Mouse (Mus musculus) intestine, embryonic 14.5 days (tissue): ENCODE measurements around the gene Gosr1. TPM values are rescaled to one million over a fixed set of nuclear protein-coding genes. Genes with fewer than 3 reads are reported as not detected.
A peak's percentile ranks its signal among the peaks of the same experiment; 100 is the strongest.
"Not testable (repeated sequence)": the region's sequence is repeated elsewhere in the genome, so short reads cannot be mapped to it uniquely, and the experiment has no call there.

ENCODE experiments used
- ATAC-seq: fragments of 200-750 bp; cut with Nextera tagmentation; replicated peaks from 2 replicates; pipeline ENCODE4 v1.8.0; 2017; ENCODE audit warnings: low read depth, moderate number of reproducible peaks, moderate TSS enrichment, moderate library complexity; ENCODE audit not compliant: low FRiP score, low TSS enrichment
- DNase-seq: peaks from one replicate; pipeline ENCODE4 v3.0.0-alpha.2; 2018; ENCODE audit warnings: low spot score
- H3K27ac ChIP-seq: fragments of 300-500 bp; sonication (generic); 2 replicates; pipeline ENCODE4 v1.5.1; 2014; ENCODE audit warnings: low read depth, mild to moderate bottlenecking, control low read depth
- H3K27me3 ChIP-seq: fragments of 300-500 bp; sonication (generic); replicated peaks from 2 replicates; pipeline ENCODE4 v1.6.1; 2014; ENCODE audit warnings: low read length, control low read depth; ENCODE audit not compliant: control insufficient read depth, insufficient read depth
- H3K36me3 ChIP-seq: fragments of 300-500 bp; sonication (generic); 2 replicates; pipeline ENCODE4 v1.6.1; 2014; ENCODE audit warnings: low read length, control low read depth; ENCODE audit not compliant: control insufficient read depth, insufficient read depth
- H3K4me1 ChIP-seq: fragments of 300-500 bp; sonication (generic); replicated peaks from 2 replicates; pipeline ENCODE4 v1.6.1; 2014; ENCODE audit warnings: low read length, control low read depth, mixed read lengths; ENCODE audit not compliant: control insufficient read depth, insufficient read depth
- H3K4me2 ChIP-seq: fragments of 300-500 bp; sonication (generic); 2 replicates; pipeline ENCODE4 v1.6.1; 2014; ENCODE audit warnings: low read length
- H3K4me3 ChIP-seq: fragments of 300-500 bp; sonication (generic); 2 replicates; pipeline ENCODE4 v1.5.1; 2014; ENCODE audit warnings: low read depth, low read length, control low read depth, mixed read lengths
- H3K9ac ChIP-seq: fragments of 300-500 bp; sonication (generic); 2 replicates; pipeline ENCODE4 v1.6.1; 2014; ENCODE audit warnings: mild to moderate bottlenecking, low read length
- H3K9me3 ChIP-seq: fragments of 300-500 bp; sonication (generic); 2 replicates; pipeline ENCODE4 v1.6.1; 2016; ENCODE audit warnings: low read length, control low read depth; ENCODE audit not compliant: control insufficient read depth
- WGBS: fragments of 180-500 bp; shearing (Covaris S2); extraction: QIAGEN DNeasy Blood & Tissue Kit; methylation state at CpG from one replicate; pipeline ENCODE4 v1.1.7; 2014; 5-methylcytosine and 5-hydroxymethylcytosine counted together
- polyA plus RNA-seq: library from polyadenylated mRNA; unstranded; fragments of >200 nt; fragmentation: Nextera tagmentation; extraction: Ambion mirVana; gene quantifications from 2 replicates; pipeline ENCODE4 v1.2.1, GENCODE M21; 2014

The Gosr1 gene
- polyA plus RNA-seq = 31.6 and 34.1 TPM in 2 replicates

DNA sequence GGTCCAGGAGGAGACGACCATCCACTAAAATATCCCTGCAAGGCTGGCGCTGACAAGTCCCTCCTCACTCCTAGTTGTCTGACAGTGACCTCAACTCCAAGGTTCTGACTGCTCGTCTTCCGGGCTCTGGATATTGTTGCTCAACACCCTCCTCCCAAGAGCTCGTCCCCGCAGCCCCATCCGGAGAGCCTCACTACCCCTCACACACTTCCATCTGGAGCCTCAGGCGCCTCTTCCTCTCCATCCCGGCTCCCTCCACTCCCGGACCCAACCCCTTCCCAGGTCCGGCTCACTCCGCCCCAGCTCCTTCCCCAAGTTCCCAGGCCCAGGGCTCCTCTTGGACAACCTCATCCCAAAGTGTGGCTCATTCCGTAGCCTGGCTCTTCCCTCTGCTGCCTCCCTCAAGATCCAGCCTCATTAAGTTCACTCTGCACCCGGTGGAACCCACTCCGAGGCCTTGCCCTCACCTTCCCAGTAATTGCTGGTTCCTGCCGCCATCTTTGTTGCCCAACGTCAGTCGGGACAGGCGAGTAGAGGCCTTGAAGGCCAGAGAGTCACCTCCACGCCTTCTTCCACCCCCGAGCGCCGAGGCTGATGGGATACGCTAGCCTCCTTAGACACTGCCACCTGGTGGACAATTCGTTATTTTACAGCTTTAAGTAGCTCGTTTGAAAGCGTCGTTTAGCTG is at the start of gene Gosr1:
Gosr1 (minus strand) TSS at position 527 of the 688 bp plus-strand sequence.
- ATAC-seq (peak; percentile 96), DNase-seq (peak; percentile 92)
- peak within 1 kb of the TSS; percentile 68 for H3K4me3 ChIP-seq
- H3K36me3 ChIP-seq = peaks cover 29% of the 10 kb centered on the region
- H3K27me3 ChIP-seq = no peaks in the 10 kb centered on the region
- H3K9me3 ChIP-seq = no peaks in the 10 kb centered on the region
- no peaks in the 10 kb centered on the region; the same call in 1 of the 2 replicates for H3K4me1 ChIP-seq
- H3K4me2 ChIP-seq = peak within 1 kb of the TSS; percentile 61
- WGBS = under 1% methylated on average over 28 of the region's 28 CpGs
- peak within 1 kb of the TSS; percentile 87 for H3K9ac ChIP-seq
- H3K27ac ChIP-seq = peak within 1 kb of the TSS; percentile 85

DNA sequence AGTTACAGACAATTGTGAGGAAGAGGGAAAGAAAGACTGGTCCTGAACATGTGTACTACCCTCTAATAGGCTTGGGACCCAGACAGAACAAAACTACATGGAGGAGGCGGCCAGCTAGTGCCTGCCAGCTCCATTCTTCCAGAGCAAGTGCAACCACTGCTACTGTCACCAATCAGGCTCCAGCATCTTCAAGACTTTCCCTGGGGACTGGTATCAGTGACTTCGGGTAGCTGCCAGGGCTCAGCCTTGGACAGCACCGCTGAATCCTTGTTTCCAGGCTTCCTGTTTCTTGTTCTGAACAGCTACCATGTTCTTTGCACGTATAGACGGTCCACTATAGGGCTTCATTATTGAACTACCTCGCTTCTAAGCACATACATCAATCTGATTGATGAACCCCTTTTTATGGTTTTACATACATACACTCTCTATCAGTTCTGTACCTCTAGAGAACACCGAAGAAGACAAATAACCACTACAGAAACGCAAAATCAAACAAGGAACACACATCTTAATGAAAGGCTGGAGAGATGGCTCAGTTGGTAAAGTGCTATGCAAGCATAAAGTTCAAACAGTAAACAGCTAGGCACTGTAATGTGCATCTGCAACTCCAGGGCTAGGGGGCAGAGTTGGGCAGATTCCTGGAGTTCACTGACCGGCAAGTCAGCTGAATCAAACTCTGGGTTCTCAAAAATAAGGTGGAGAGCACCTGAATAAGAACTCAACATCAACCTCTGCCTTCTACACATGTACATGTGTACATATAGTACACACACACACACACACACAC is 47.5 kb upstream of the Gosr1 start:
- Histone ChIP-seq H3K9ac (no peak overlapping the region), H3K27ac (no peak overlapping the region), H3K9me3 (no peaks in the 10 kb centered on the region), H3K4me2 (no peak overlapping the region), H3K27me3 (no peaks in the 10 kb centered on the region), H3K36me3 (peaks cover 25% of the 10 kb centered on the region), H3K4me3 (no peak overlapping the region), H3K4me1 (no peaks in the 10 kb centered on the region)
- 88% methylated on average over 9 of the region's 9 CpGs for WGBS
- DNase-seq (no peak), ATAC-seq (no peak)

DNA sequence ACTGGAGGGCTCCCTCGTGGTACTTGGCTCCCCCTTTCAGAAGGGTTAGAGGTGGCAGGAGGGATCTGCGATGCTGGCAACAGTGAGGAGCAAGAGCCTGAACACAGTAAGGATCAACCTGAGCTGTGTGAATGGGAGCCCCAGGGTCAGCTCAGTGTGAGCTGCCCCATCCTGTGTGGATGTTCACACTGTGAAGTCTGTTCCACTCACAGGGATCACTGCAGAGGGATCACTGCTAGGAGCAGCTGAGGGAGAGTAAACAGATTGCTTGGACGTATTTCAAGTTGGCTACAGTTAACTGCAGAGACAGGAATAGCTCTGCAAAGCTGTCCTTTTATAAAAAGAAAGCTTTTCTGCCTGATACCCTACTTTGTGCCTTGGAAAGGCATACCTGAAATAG is 46.1 kb upstream of the Gosr1 start:
- no peak for ATAC-seq
- 65% methylated on average over 3 of the region's 3 CpGs for WGBS
- Histone ChIP-seq H3K36me3 (peaks cover 37% of the 10 kb centered on the region), H3K4me3 (no peak overlapping the region), H3K4me1 (no peaks in the 10 kb centered on the region), H3K9me3 (no peaks in the 10 kb centered on the region), H3K27ac (no peak overlapping the region), H3K27me3 (no peaks in the 10 kb centered on the region), H3K9ac (no peak overlapping the region), H3K4me2 (no peak overlapping the region)
- DNase-seq = no peak

DNA sequence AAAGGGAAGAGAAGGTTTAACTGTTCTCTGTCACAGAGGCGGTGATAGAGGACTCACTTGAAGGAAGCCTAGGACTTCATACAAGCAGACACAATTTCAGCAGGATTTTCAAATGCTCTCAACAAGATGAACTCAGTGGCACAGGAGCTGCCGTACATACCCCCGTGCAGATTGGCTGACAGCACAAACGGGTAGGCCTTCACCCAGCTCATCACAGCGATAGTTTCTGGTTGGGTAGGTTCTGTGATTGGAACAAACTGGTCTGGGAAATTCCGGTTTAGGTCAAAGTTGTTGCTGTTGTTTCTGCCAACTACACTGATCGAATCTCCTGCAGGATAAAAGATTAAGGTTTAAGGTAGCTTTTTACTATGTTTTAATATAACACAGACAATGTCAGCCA is 45.2 kb upstream of the Gosr1 start:
- Histone ChIP-seq H3K27ac (no peak overlapping the region), H3K4me2 (no peak overlapping the region), H3K36me3 (peaks cover 46% of the 10 kb centered on the region), H3K9ac (no peak overlapping the region), H3K27me3 (no peaks in the 10 kb centered on the region), H3K4me1 (no peaks in the 10 kb centered on the region), H3K4me3 (no peak overlapping the region), H3K9me3 (no peaks in the 10 kb centered on the region)
- WGBS = 95% methylated on average over 7 of the region's 7 CpGs
- no peak for ATAC-seq
- no peak for DNase-seq

DNA sequence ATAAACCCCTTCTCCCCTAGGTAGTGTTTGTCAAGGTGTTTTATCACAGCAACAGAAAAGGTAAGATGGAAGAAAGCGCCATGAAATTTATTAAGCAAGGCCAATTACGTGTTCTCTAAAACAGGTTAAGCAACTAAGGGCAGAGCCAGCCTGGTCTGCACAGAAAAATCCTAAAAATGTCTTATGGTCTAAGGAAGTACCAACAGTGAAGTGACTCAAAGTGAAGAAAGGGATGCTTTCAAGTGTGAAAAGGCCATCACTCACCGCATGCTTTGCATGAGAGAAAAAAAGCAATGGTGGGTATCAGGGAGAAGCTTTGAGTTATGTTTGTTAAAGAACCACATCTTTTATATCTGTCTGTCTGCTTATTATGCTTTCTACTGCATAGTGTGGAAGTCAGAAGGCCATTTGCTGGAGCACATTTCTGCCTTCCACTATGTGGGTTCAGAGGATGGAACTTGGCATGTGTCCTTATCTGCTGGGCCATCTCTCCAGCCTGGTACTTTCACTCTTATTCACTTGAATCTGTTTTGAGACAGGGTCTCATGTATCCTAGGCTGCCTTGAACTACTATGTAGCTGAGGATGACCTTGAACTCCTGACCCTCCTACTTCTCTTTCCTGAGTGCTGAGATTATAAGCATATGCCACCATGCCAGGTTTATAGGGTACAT is 43.8 kb upstream of the Gosr1 start:
- no peaks in the 10 kb centered on the region for H3K27me3 ChIP-seq
- no peak overlapping the region for H3K4me2 ChIP-seq
- no peak overlapping the region for H3K4me3 ChIP-seq
- 96% methylated on average over 3 of the region's 3 CpGs for WGBS
- H3K36me3 ChIP-seq = peaks cover 55% of the 10 kb centered on the region
- no peak overlapping the region for H3K9ac ChIP-seq
- H3K9me3 ChIP-seq = no peaks in the 10 kb centered on the region
- DNase-seq (no peak), ATAC-seq (no peak)
- no peaks in the 10 kb centered on the region for H3K4me1 ChIP-seq
- no peak overlapping the region for H3K27ac ChIP-seq

DNA sequence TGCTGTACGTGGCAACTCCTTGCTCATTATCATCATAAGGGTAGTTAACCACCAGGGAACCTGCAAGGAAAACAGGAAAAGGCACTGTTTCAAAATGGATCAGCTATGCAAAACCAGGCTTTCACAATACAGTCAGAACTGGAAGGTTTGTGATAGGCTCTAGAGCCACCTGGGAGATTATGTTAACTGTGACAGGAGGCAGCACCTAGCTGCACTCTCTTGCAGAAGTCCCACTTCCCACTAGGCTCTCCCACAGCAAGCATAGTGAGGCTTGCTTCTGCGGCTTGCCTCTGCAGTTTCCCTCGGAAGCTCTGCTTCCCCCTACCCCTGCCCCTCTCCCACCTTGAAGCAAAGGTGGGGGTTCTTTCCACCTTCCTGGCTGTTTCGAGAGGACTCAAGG is 42.6 kb upstream of the Gosr1 start:
- DNase-seq = no peak
- H3K4me1 ChIP-seq = no peaks in the 10 kb centered on the region
- H3K27ac ChIP-seq = no peak overlapping the region
- no peak overlapping the region for H3K4me3 ChIP-seq
- 73% methylated on average over 4 of the region's 4 CpGs for WGBS
- H3K9ac ChIP-seq = no peak overlapping the region
- no peak for ATAC-seq
- no peaks in the 10 kb centered on the region for H3K27me3 ChIP-seq
- H3K4me2 ChIP-seq = no peak overlapping the region
- H3K9me3 ChIP-seq = no peaks in the 10 kb centered on the region
- peaks cover 60% of the 10 kb centered on the region for H3K36me3 ChIP-seq

DNA sequence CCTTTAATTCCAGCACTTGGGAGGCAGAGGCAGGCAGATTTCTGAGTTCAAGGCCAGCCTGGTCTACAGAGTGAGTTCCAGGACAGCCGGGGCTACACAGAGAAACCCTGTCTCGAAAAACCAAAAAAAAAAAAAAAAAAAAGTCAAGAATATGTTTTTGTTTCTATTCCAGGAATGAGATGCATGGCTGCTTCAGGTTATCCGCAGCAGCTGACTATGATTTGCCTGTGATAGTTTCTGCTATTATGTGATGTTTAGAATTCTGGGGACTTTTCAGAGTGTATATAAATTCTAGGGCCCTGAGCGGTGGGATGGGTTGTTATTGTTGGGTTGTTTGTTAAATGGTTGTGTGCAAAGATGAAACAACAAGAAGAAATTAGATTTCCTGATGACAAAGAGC is 41.7 kb upstream of the Gosr1 start:
- peaks cover 57% of the 10 kb centered on the region for H3K36me3 ChIP-seq
- 80% methylated on average over 3 of the region's 4 CpGs for WGBS
- not testable (repeated sequence) for H3K4me3 ChIP-seq, H3K9ac ChIP-seq, H3K27me3 ChIP-seq, H3K4me2 ChIP-seq, H3K9me3 ChIP-seq, ATAC-seq, DNase-seq, H3K4me1 ChIP-seq, H3K27ac ChIP-seq

DNA sequence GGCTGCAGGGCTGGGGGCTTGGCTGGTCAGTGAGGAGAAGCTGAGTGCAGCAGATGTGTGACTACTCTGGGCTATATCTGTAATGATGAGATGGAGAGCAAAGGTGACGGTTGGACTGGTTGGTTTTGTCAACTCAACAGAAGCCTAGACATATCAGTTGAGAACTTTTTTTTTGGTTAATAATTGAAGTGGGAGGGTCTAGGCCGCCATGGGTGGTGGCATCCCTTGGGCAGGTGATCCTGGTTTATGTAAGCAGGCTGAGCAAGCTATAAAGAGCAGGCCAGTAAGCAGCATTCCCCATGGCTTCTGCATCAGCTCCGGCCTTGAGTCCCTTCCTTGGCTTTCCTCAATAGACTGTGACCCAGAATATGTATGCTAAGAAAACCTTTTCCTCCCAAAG is 39.9 kb upstream of the Gosr1 start:
- Histone ChIP-seq H3K4me2 (no peak overlapping the region), H3K4me1 (no peaks in the 10 kb centered on the region), H3K9me3 (no peaks in the 10 kb centered on the region), H3K27ac (no peak overlapping the region), H3K27me3 (no peaks in the 10 kb centered on the region), H3K9ac (no peak overlapping the region), H3K36me3 (peaks cover 62% of the 10 kb centered on the region), H3K4me3 (no peak overlapping the region)
- DNase-seq (no peak), ATAC-seq (no peak)
- WGBS = 82% methylated on average over 3 of the region's 3 CpGs
